Mouse (Mus musculus) embryonic facial prominence, embryonic 13.5 days (tissue): ENCODE data around the gene Tesc. TPM values are rescaled to one million over a fixed set of nuclear protein-coding genes. Genes with fewer than 3 reads are reported as not detected.

ENCODE experiments used
- ATAC-seq: fragments of 200-750 bp; cut with Nextera tagmentation; 2 replicates; pipeline ENCODE4 v1.8.0; 2017; ENCODE audit warnings: low read depth; ENCODE audit not compliant: insufficient number of reproducible peaks, insufficient read depth, low FRiP score, low TSS enrichment
- H3K27ac ChIP-seq: fragments of 300-500 bp; sonication (generic); 2 replicates; pipeline ENCODE4 v1.5.1; 2015; ENCODE audit warnings: moderate library complexity, mild to moderate bottlenecking, inconsistent platforms
- H3K27me3 ChIP-seq: fragments of 300-500 bp; sonication (generic); 2 replicates; pipeline ENCODE4 v1.6.1; 2015; ENCODE audit warnings: mild to moderate bottlenecking, inconsistent platforms
- H3K36me3 ChIP-seq: fragments of 300-500 bp; sonication (generic); 2 replicates; pipeline ENCODE4 v1.6.1; 2015; ENCODE audit warnings: mild to moderate bottlenecking, inconsistent platforms
- H3K4me1 ChIP-seq: fragments of 300-500 bp; sonication (generic); 2 replicates; pipeline ENCODE4 v1.6.1; 2015; ENCODE audit warnings: inconsistent platforms
- H3K4me2 ChIP-seq: fragments of 300-500 bp; sonication (generic); 2 replicates; pipeline ENCODE4 v1.6.1; 2015; ENCODE audit warnings: moderate library complexity, mild to moderate bottlenecking, inconsistent platforms
- H3K4me3 ChIP-seq: fragments of 300-500 bp; sonication (generic); 2 replicates; pipeline ENCODE4 v1.5.1; 2015; ENCODE audit warnings: mild to moderate bottlenecking, inconsistent platforms
- H3K9ac ChIP-seq: fragments of 300-500 bp; sonication (generic); 2 replicates; pipeline ENCODE4 v1.6.1; 2015; ENCODE audit warnings: mild to moderate bottlenecking, inconsistent platforms
- H3K9me3 ChIP-seq: fragments of 300-500 bp; sonication (generic); 2 replicates; pipeline ENCODE4 v1.6.1; 2016; ENCODE audit warnings: inconsistent platforms
- WGBS: fragments of 180-500 bp; shearing (Covaris S2); methylation state at CpG from one replicate; pipeline ENCODE4 v1.1.7; 2015; ENCODE audit warnings: mixed read lengths; 5-methylcytosine and 5-hydroxymethylcytosine counted together
- polyA plus RNA-seq: library from polyadenylated mRNA; unstranded; fragments of >200 nt; fragmentation: Nextera tagmentation; extraction: Ambion mirVana; gene quantifications from 2 replicates; pipeline ENCODE4 v1.2.1, GENCODE M21; 2015

The Tesc gene
- polyA plus RNA-seq, 1 experiment from 2014 or later, result 7.3 TPM

DNA sequence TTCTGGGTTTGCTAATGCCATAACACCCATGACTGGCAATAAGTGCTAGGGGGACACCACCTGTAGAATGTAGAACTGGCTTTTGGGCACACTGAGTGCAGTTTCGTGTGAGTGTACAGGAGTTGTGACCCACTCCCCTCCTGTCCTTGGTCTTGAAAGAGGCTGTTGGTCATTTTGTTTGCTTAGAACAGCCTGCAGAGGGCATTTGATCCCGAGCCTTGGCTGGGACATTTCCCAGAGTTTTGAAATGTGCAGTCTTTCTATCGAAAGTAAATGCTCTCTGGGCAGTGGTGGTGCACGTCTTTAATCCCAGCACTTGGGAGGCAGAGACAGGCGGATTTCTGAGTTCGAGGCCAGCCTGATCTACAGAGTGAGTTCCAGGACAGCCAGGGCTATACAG lies 31.6 kb upstream of the Tesc start:
- no peak overlapping the region for H3K9ac ChIP-seq
- no peaks in the 10 kb centered on the region for H3K9me3 ChIP-seq
- H3K27me3 ChIP-seq, result no peaks in the 10 kb centered on the region
- 88% methylated on average over 6 of the region's 6 CpGs for WGBS
- no peak for ATAC-seq
- no peak overlapping the region for H3K4me2 ChIP-seq
- H3K27ac ChIP-seq, result no peak overlapping the region
- H3K36me3 ChIP-seq, result peaks cover 98% of the 10 kb centered on the region
- no peaks in the 10 kb centered on the region for H3K4me1 ChIP-seq
- no peak overlapping the region for H3K4me3 ChIP-seq

DNA sequence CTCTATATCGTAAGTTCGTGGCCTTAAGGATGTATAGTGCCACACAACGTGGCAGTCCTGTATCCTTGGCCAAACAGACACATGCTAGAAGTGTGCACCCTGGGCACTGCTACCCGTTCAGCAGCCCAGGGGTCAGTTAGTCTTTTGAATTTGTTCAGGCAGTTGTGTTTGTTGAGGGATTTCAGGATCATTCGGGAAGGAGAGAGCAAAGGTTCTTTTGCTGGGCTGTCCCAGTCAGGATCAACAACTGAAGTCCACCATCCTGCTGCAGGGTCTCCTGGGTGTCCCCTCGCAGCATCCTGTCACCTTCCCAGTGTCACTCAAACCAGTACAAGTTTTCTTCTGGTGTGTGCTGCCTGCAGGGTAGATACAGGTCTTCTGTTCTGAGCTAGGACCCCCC lies 31.0 kb upstream of the Tesc start:
- no peak for ATAC-seq

DNA sequence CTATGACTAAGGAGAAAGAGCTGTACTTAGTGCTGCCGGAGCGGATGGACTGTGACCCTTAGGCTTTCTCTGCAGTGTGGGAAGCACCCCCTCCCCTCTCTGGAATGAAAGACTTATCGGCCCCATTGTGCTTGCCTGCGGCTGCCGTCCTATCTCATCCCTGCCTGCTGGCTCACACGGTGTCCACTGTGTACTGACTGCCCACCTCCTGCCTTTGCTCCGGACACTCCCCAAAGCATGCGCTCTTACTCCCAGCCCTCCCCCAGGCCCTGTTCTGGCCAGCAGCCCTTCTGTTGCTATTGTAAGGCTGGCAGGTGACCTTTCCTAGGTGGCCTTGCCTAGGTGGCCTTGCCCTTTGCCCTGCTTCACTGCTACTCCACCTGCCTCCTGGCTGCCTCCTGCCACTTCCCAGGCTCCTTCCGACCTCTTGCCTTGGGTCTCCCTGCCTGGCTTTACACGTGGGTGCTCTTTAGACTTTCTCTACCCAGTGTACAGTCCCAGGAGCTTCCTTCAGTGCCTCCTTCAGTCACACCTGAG lies 30.0 kb upstream of the Tesc start:
- WGBS, result 64% methylated on average over 10 of the region's 10 CpGs
- H3K4me3 ChIP-seq, result no peak overlapping the region
- no peak overlapping the region for H3K9ac ChIP-seq
- H3K9me3 ChIP-seq, result no peaks in the 10 kb centered on the region
- no peak for ATAC-seq
- H3K27me3 ChIP-seq, result no peaks in the 10 kb centered on the region
- H3K27ac ChIP-seq, result no peak overlapping the region
- H3K4me2 ChIP-seq, result no peak overlapping the region
- H3K4me1 ChIP-seq, result no peaks in the 10 kb centered on the region
- peaks cover 98% of the 10 kb centered on the region for H3K36me3 ChIP-seq

More for the DNA sequence above, 31.0 kb upstream of the Tesc start:
- Histone ChIP-seq H3K4me2 (no peak overlapping the region), H3K4me3 (no peak overlapping the region), H3K9ac (no peak overlapping the region), H3K9me3 (no peaks in the 10 kb centered on the region), H3K36me3 (peaks cover 98% of the 10 kb centered on the region), H3K4me1 (no peaks in the 10 kb centered on the region), H3K27ac (no peak overlapping the region), H3K27me3 (no peaks in the 10 kb centered on the region)
- WGBS, result 83% methylated on average over 6 of the region's 6 CpGs

DNA sequence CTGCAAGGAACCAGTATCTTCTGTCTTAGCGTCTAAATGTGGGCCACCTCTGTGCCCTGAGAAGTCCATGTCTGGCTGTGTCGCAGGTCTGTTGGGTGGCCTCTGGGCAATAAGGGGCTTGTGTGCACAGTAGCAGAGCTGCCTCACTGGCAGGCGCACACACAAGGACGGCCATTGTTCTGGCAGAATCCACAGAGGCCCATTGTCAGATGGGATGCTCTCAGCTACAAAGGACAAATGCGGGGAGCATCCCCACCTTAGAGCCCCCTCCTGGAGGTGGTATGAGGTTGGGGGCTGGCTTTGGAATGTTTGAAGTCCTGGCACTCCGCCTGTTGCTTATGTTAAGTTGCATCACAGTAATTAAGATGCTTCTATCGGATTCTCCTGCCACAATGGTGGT lies 28.5 kb upstream of the Tesc start:
- H3K4me2 ChIP-seq, result no peak overlapping the region
- 37% methylated on average over 7 of the region's 7 CpGs for WGBS
- peaks cover 99% of the 10 kb centered on the region for H3K36me3 ChIP-seq
- H3K4me3 ChIP-seq, result no peak overlapping the region
- no peaks in the 10 kb centered on the region for H3K9me3 ChIP-seq
- no peak for ATAC-seq
- H3K4me1 ChIP-seq, result no peaks in the 10 kb centered on the region
- H3K9ac ChIP-seq, result no peak overlapping the region
- peak overlapping the region; percentile 7; the same call in 1 of the 2 replicates for H3K27ac ChIP-seq
- H3K27me3 ChIP-seq, result no peaks in the 10 kb centered on the region

DNA sequence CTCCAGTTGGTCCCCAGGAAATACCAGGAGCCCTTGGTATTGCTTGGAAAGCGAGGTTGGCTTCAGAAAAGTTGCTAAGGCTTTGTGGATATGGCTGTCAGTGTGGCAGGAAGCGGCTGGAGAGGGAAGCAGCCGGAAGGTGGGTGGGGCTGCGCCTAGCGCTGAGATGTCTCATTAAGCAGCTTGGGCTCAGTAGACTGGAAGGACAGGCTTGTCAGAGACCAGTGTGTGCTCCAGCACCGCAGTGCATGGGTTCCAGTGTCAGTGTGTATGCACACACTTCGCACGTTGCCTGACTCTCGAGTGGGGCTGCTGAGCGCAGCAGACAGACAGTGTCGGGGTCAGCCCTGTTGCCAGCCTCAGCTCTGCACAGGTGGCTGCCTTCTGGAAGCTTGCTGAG lies 28.0 kb upstream of the Tesc start:
- no peak overlapping the region for H3K4me3 ChIP-seq

DNA sequence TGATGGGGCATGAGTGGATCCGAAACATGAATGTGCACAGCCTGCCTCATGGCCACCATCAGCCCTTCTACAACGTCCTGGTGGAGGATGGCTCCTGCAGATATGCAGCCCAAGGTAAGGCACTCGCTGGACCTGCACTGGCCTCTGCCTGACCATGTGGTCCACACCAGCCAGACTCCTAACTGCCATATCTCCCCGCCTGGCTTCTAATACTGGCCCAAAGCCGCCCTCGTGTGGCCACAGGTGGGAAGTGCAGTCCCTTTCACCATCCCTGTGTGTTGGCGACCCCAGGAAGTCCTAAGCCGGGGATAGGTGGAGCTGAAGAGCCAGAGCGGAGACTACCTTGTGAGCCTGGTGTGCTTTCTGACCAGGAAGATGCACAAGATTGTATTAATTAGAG lies 25.5 kb upstream of the Tesc start:
- H3K9me3 ChIP-seq, result no peaks in the 10 kb centered on the region
- H3K27me3 ChIP-seq, result no peaks in the 10 kb centered on the region
- no peak for ATAC-seq
- H3K36me3 ChIP-seq, result peaks cover 100% of the 10 kb centered on the region
- no peak overlapping the region for H3K27ac ChIP-seq
- H3K4me1 ChIP-seq, result no peaks in the 10 kb centered on the region
- H3K4me2 ChIP-seq, result no peak overlapping the region
- no peak overlapping the region for H3K4me3 ChIP-seq
- H3K9ac ChIP-seq, result no peak overlapping the region
- 38% methylated on average over 9 of the region's 9 CpGs for WGBS

More for the DNA sequence above, 28.0 kb upstream of the Tesc start:
- 66% methylated on average over 11 of the region's 11 CpGs for WGBS
- Histone ChIP-seq H3K27me3 (no peaks in the 10 kb centered on the region), H3K9me3 (no peaks in the 10 kb centered on the region), H3K27ac (no peak overlapping the region), H3K4me1 (no peaks in the 10 kb centered on the region), H3K36me3 (peaks cover 99% of the 10 kb centered on the region), H3K9ac (no peak overlapping the region), H3K4me2 (no peak overlapping the region)
- no peak for ATAC-seq

DNA sequence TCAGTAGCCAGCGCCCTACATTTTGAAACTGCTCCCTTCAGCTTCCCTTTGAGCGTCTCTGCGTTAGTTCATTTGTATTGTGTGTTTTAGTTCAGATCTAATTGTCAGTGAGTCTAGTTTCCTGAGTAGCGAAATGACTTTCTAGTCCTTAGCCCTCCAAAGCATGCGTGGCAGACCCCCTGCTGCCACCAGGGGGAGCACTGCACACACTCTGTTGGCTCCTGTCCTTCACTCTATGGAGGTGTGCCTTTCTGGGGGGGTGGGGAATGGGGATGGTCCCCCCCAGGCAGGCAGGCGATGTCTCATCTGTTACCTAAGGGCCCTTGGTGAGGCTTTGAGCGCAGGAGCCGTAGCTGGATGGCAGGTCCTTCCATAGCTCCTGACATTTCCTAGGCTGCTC lies 22.9 kb upstream of the Tesc start:
- no peak for ATAC-seq
- 79% methylated on average over 8 of the region's 8 CpGs for WGBS
- Histone ChIP-seq H3K27me3 (no peaks in the 10 kb centered on the region), H3K4me1 (no peaks in the 10 kb centered on the region), H3K36me3 (peaks cover 100% of the 10 kb centered on the region), H3K9ac (0 out of 2 replicates have a peak overlapping the region, but pooled peaks have one; percentile 0), H3K4me2 (no peak overlapping the region), H3K9me3 (no peaks in the 10 kb centered on the region), H3K4me3 (no peak overlapping the region), H3K27ac (no peak overlapping the region)

DNA sequence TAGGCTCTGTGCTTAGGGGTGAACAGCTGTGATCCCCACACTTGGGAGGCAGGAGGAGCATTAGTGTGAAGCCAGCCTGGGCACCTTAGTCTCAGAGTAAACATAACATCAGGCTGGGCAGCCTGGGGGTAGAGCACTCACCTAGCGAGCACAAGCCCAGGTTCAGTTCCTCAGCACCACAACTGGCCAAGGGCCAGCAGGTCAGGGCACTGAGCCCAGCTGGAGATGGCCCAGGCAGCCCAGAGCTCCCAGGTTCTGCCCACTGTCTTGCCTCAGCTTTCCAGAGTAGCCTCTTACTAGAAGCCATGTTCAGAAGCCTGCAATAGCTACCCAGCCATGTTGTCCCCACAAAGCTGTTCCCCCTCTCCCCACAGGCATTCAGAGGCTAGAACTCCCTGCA lies 21.8 kb upstream of the Tesc start:
- Histone ChIP-seq H3K4me3 (no peak overlapping the region), H3K9ac (0 out of 2 replicates have a peak overlapping the region, but pooled peaks have one; percentile 27), H3K27me3 (no peaks in the 10 kb centered on the region), H3K36me3 (peaks cover 96% of the 10 kb centered on the region), H3K4me2 (no peak overlapping the region), H3K9me3 (no peaks in the 10 kb centered on the region), H3K27ac (no peak overlapping the region), H3K4me1 (no peaks in the 10 kb centered on the region)
- WGBS, result 87% methylated on average over 1 of the region's 1 CpGs
- ATAC-seq, result no peak

DNA sequence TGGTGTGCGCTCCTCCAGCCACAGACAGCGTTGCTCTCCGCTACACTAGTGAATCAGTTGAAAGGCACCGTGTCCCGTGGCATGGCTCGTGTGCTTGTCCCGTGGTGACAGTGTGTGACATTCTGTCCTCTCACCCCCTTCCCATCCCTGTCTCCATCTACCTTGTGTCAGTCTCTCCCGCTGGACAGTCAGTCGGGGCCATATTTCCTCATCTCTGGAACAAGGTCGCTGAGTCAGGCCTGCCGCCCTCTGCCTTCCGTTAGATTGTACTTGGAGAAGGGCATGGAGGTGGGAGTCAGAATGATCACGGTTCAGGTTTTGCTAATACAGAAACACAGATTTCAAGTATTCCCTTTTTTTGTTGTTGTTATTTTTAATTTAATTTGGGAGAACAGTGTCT lies 19.2 kb upstream of the Tesc start:
- no peak for ATAC-seq
- Histone ChIP-seq H3K27ac (no peak overlapping the region), H3K4me1 (no peaks in the 10 kb centered on the region), H3K4me3 (no peak overlapping the region), H3K36me3 (peaks cover 73% of the 10 kb centered on the region), H3K4me2 (no peak overlapping the region), H3K27me3 (no peaks in the 10 kb centered on the region), H3K9me3 (no peaks in the 10 kb centered on the region), H3K9ac (no peak overlapping the region)
- 94% methylated on average over 13 of the region's 13 CpGs for WGBS

DNA sequence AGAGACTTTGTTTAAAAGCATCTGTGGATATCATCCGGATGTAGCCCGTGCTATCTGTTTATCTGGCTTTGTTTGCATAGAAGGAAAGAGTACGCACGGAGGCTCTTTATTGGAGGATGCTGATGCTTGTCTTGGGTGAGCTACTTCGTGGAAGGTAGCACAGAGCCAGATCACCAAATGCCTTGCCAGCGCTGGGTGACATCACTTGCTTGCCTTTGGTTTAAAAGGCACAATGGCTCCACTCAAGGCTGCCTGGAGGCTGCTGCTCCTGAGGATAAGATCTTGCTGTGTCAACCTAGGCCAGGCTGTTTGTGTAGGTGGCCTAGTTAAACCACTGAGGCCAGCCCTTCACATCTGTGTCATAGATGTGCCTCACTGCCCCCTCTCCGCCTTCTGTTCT lies 16.7 kb upstream of the Tesc start:
- H3K36me3 ChIP-seq, result peaks cover 47% of the 10 kb centered on the region
- H3K27ac ChIP-seq, result no peak overlapping the region
- H3K9me3 ChIP-seq, result no peaks in the 10 kb centered on the region
- no peak overlapping the region for H3K9ac ChIP-seq
- 90% methylated on average over 7 of the region's 7 CpGs for WGBS
- peaks cover 10% of the 10 kb centered on the region for H3K4me1 ChIP-seq
- no peak overlapping the region for H3K4me2 ChIP-seq
- H3K4me3 ChIP-seq, result no peak overlapping the region
- no peaks in the 10 kb centered on the region for H3K27me3 ChIP-seq
- no peak for ATAC-seq

DNA sequence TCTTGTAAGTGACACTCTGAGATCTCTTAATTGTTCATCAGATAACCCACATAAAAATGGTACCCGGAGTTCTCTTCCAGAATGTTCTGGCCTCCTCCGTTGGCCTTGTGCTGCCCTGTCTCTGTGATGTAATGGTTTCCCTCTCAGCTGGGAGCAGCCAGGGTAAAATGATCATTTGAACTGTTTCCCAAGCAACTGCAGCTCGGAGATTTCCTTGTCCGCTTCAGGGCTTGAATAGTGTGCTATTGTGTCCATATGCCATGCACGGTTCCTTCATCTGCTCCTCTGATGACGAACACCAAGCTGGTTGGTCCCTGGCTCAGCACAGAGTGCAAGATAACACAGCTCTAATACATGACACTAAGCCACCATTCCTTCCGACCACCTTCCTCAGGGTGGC lies 15.7 kb upstream of the Tesc start:
- no peak overlapping the region for H3K9ac ChIP-seq
- no peak overlapping the region for H3K4me2 ChIP-seq
- no peak for ATAC-seq
- peaks cover 10% of the 10 kb centered on the region for H3K4me1 ChIP-seq
- H3K27ac ChIP-seq, result no peak overlapping the region
- no peaks in the 10 kb centered on the region for H3K27me3 ChIP-seq
- H3K4me3 ChIP-seq, result no peak overlapping the region
- H3K36me3 ChIP-seq, result peaks cover 38% of the 10 kb centered on the region
- 68% methylated on average over 7 of the region's 7 CpGs for WGBS
- no peaks in the 10 kb centered on the region for H3K9me3 ChIP-seq

DNA sequence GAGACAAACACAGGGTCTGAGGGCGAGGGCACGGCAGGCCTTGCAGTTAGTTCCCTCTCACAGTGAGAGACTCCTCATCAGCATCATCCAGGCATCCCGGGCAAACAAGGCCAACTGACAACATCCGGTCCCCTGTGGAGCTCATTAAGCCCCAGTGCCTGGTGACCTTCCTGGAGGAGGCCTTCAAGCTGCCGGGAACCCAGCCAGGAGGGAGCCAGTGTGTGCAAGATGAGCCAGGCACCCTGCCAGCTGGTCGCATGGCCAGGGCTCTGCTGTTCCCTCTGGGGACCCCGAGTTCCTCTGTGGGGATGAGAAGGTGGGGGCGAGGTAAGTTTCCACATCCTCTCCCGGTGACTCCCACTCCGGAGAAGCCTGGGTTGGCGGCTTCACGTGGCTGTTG lies 12.5 kb upstream of the Tesc start:
- no peak for ATAC-seq
- Histone ChIP-seq H3K4me2 (0 out of 2 replicates have a peak overlapping the region, but pooled peaks have one; percentile 9), H3K27ac (no peak overlapping the region), H3K36me3 (peaks cover 10% of the 10 kb centered on the region), H3K9me3 (no peaks in the 10 kb centered on the region), H3K4me3 (no peak overlapping the region), H3K4me1 (peaks cover 10% of the 10 kb centered on the region), H3K27me3 (no peaks in the 10 kb centered on the region; the same call in 1 of the 2 replicates), H3K9ac (peak overlapping the region; percentile 37)
- 18% methylated on average over 12 of the region's 12 CpGs for WGBS
